Mouse (Mus musculus) thymus, adult 2 months (tissue): Measurements from ENCODE around the gene Adgrg7.

Source experiments
- CTCF ChIP-seq: fragments of 200-500 bp; IDR thresholded peaks from 2 replicates; pipeline ENCODE4 v1.5.1; 2012; ENCODE audit warnings: mild to moderate bottlenecking, control low read depth, low read length, moderate library complexity, borderline replicate concordance; ENCODE audit not compliant: control insufficient read depth, poor library complexity, insufficient read depth; ENCODE audit errors: extremely low read depth
- POLR2A ChIP-seq: fragments of 200-500 bp; IDR thresholded peaks from 2 replicates; pipeline ENCODE4 v1.6.1; 2012; ENCODE audit warnings: mild to moderate bottlenecking, low read length, control low read depth, moderate library complexity; ENCODE audit not compliant: control insufficient read depth, poor library complexity, insufficient read depth; ENCODE audit errors: extremely low read depth

DNA sequence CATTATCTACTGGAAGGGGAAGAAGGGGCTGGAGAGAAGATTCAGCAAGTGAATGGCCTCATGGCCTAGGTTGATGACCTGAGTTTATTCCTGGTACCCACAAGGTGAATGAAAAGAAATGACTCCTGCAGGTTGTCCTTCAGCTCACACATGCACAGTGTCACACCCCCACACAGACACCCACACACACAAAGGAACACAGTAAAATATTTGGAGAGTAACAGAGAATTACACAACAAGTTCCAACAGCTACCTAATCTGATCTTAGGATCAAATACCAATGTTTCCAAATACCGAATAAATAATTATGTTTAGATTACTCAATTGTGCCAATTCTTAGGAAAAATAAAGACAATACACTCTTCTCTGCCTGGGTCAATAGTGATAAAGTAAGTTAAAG lies 37.7 kb upstream of the Adgrg7 start:
- TF ChIP-seq CTCF = no peak
- no peak for TF ChIP-seq POLR2A
